In the genomic region with DNA sequence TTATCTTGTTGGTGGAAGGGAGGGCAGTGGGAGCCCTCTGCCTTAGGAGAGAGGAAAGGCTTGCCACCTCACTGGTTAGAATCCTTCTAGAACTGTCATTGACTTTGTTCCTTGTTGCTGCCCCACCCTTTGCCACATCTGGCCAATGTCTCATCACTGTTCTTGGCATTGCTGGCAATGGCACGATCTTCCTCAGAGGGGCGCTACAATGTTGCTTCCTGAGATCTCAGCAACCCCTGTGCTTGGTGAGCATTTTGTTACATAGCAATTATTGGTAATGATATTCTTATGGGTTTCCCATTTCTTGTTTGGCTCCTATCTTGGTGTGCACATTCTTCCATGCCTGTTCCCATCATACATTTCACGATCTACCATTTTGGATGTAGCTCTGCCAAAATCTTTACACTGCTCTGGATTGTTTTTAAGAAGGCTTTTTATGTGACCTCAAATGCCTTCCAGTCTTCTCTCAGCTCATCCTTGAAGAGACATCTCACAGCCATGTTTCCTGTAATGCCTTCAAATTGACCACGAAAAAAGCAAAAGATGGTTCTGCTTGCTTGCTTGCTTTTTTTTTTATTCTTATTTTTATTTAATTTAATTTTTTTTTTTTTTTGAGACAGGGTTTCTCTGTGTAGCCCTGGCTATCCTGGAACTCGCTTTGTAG, we compare ENCODE assay signal across 8 mouse cellular contexts. TPM values are rescaled to one million over a fixed set of nuclear protein-coding genes. Genes with fewer than 3 reads are reported as not detected.
DNase-seq lines count a peak whose midpoint lies in the region; ATAC-seq and TF ChIP-seq lines count a peak whose summit lies in the region.

A gene (plus strand): TSS at position 614 of the 664 bp plus-strand sequence.

- peak within 1 kb of the TSS; percentile 88 for H3K27ac ChIP-seq in cerebellum, adult 2 months (ENCODE audit: insufficient read depth, low read length)
- peak within 1 kb of the TSS; percentile 68 for H3K27ac ChIP-seq in neural tube, embryonic 11.5 days (ENCODE audit: low read depth, low read length)
- no peak within 1 kb of the TSS for H3K27ac ChIP-seq in intestine, embryonic 15.5 days
- H3K27ac ChIP-seq in midbrain, embryonic 14.5 days (replicated peaks; ENCODE audit: low read depth, low read length): peak within 1 kb of the TSS; percentile 90

- TF ChIP-seq CTCF in cerebellum, adult 2 months (IDR thresholded peaks at IDR 0.05; ENCODE audit: borderline replicate concordance, insufficient read depth, low read depth, low read length): no peak

- peak within 1 kb of the TSS; percentile 94 for H3K4me3 ChIP-seq in cerebellum, adult 2 months (replicated peaks; ENCODE audit: insufficient read depth, low read depth, low read length)
- H3K4me3 ChIP-seq in neural tube, embryonic 11.5 days (ENCODE audit: low read depth, low read length): peak within 1 kb of the TSS; percentile 62
- H3K4me3 ChIP-seq in intestine, embryonic 15.5 days (replicated peaks): peak within 1 kb of the TSS; percentile 48
- peak within 1 kb of the TSS; percentile 67 for H3K4me3 ChIP-seq in midbrain, embryonic 14.5 days (replicated peaks; ENCODE audit: low read depth, low read length)

- H3K4me1 ChIP-seq in cerebellum, adult 2 months (ENCODE audit: control insufficient read depth, insufficient read depth, low read length): peaks cover 12% of the 10 kb centered on the region
- no peaks in the 10 kb centered on the region; the same call in 1 of the 2 replicates for H3K4me1 ChIP-seq in neural tube, embryonic 11.5 days (ENCODE audit: control insufficient read depth, insufficient read depth, low read length)
- peaks cover 4% of the 10 kb centered on the region; the same call in 1 of the 2 replicates for H3K4me1 ChIP-seq in intestine, embryonic 15.5 days (replicated peaks)
- H3K4me1 ChIP-seq in midbrain, embryonic 14.5 days (ENCODE audit: control insufficient read depth, insufficient read depth, low read length): peaks cover 11% of the 10 kb centered on the region

- no peaks in the 10 kb centered on the region for H3K36me3 ChIP-seq in neural tube, embryonic 11.5 days (ENCODE audit: control insufficient read depth, insufficient read depth, low read length)
- H3K36me3 ChIP-seq in intestine, embryonic 15.5 days: no peaks in the 10 kb centered on the region
- no peaks in the 10 kb centered on the region for H3K36me3 ChIP-seq in midbrain, embryonic 14.5 days (ENCODE audit: control insufficient read depth, insufficient read depth, low read length)

- DNase-seq in cerebellum, adult 2 months: no peak
- no peak for DNase-seq in cerebellum, postnatal 14 days
- DNase-seq in neural tube, embryonic 11.5 days (ENCODE audit: low spot score): no peak
- no peak for DNase-seq in neural tube, embryonic 10.5 days (ENCODE audit: extremely low spot score, low spot score)
- no peak for DNase-seq in midbrain, embryonic 14.5 days
- no peak for DNase-seq in ovary, postnatal 14 days (ENCODE audit: low spot score)
- DNase-seq in kidney, adult 9 months: no peak

- WGBS in cerebellum, adult 2 months: 90% methylated on average over 5 of the region's 5 CpGs
- WGBS in neural tube, embryonic 11.5 days: 88% methylated on average over 5 of the region's 5 CpGs
- 89% methylated on average over 5 of the region's 5 CpGs for WGBS in intestine, embryonic 15.5 days
- WGBS in midbrain, embryonic 14.5 days: 89% methylated on average over 5 of the region's 5 CpGs

- no peak for TF ChIP-seq POLR2A in cerebellum, adult 2 months (IDR thresholded peaks at IDR 0.05; ENCODE audit: borderline replicate concordance, insufficient read depth, low read length)

- ATAC-seq in neural tube, embryonic 11.5 days (ENCODE audit: insufficient read depth, low FRiP score, low TSS enrichment): no peak
- ATAC-seq in intestine, embryonic 15.5 days: no peak
- ATAC-seq in midbrain, embryonic 14.5 days (ENCODE audit: low FRiP score, low TSS enrichment): no peak

- no peaks in the 10 kb centered on the region for H3K9me3 ChIP-seq in neural tube, embryonic 11.5 days (ENCODE audit: control insufficient read depth, low read length)
- no peaks in the 10 kb centered on the region for H3K9me3 ChIP-seq in intestine, embryonic 15.5 days
- no peaks in the 10 kb centered on the region for H3K9me3 ChIP-seq in midbrain, embryonic 14.5 days (ENCODE audit: control insufficient read depth, low read length)

- H3K9ac ChIP-seq in neural tube, embryonic 11.5 days (ENCODE audit: low read length): peak within 1 kb of the TSS; percentile 65
- H3K9ac ChIP-seq in intestine, embryonic 15.5 days: peak within 1 kb of the TSS; percentile 42
- peak within 1 kb of the TSS; percentile 80 for H3K9ac ChIP-seq in midbrain, embryonic 14.5 days (replicated peaks; ENCODE audit: low read length)

- H3K27me3 ChIP-seq in cerebellum, adult 2 months (ENCODE audit: control insufficient read depth, insufficient read depth, low read length): no peaks in the 10 kb centered on the region
- H3K27me3 ChIP-seq in neural tube, embryonic 11.5 days (ENCODE audit: control insufficient read depth, insufficient read depth, low read length): no peaks in the 10 kb centered on the region
- H3K27me3 ChIP-seq in intestine, embryonic 15.5 days (replicated peaks): peaks cover 24% of the 10 kb centered on the region
- H3K27me3 ChIP-seq in midbrain, embryonic 14.5 days (ENCODE audit: control insufficient read depth, insufficient read depth, low read length): no peaks in the 10 kb centered on the region

- peak within 1 kb of the TSS; percentile 77 for H3K4me2 ChIP-seq in neural tube, embryonic 11.5 days (ENCODE audit: low read depth)
- peak within 1 kb of the TSS; percentile 78 for H3K4me2 ChIP-seq in intestine, embryonic 15.5 days (replicated peaks)
- H3K4me2 ChIP-seq in midbrain, embryonic 14.5 days (ENCODE audit: low read length): peak within 1 kb of the TSS; percentile 78

RNA-seq across cellular contexts. Expression of the gene that starts here (rescaled TPM):
- polyA plus RNA-seq in cerebellum, adult 2 months (2012; rRNA removed): 60.6 and 61.9 TPM in 2 replicates
- polyA plus RNA-seq in neural tube, embryonic 11.5 days (2014; fragmentation: Nextera tagmentation; extraction: Ambion mirVana): 12.7 and 14.2 TPM in 2 replicates
- 6.1 and 6.2 TPM in 2 replicates for polyA plus RNA-seq in intestine, embryonic 15.5 days (2015; fragmentation: Nextera tagmentation; extraction: Ambion mirVana)
- polyA plus RNA-seq in midbrain, embryonic 14.5 days (2014; fragmentation: Nextera tagmentation; extraction: Ambion mirVana): 14.7 and 16.7 TPM in 2 replicates
